Mouse (Mus musculus): Measurements from ENCODE around the gene Arhgef10l. TPM values are rescaled to one million over a fixed set of nuclear protein-coding genes. Genes with fewer than 3 reads are reported as not detected.

The Arhgef10l gene
- polyA plus RNA-seq, 1 experiment from 2014 or later = 31.2 TPM

DNA sequence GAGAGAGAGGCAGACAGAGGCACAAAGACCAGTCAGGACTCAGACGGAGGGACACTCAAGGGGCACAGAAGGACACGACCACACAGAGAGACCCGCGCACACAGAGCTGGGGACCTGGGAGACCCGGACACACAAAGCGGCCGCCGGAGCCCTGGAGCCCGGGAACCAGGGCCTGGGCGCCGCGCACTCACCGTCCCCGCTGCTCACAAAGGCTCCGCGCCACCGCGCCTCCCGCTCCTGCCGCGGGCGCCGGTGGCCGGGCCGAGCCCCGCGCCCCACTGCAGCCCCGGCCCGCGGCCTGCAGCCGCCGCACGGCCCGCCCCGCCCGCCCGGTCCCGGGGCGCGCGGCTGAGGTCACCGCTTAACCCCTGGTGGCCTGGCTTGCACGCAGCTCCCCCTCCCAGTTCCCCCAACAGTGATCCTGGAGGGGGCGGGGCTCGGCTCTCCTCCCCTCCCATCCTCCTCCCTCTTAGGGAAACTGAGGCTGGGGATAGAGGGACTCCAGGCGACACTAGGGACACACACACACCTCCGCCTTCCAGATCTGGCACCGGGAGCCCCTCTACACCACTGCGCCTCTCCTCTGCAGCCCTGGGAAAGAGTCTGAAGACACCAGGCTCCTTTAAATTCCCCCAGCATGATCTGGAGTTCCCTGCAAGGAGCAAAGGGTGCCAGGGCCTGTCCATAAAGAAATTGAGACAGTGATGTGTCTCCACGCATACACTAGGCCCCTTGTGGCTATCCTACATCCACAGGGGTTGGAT is 17.2 kb downstream of the Arhgef10l start:
- H3K36me3 ChIP-seq = no peaks in the 10 kb centered on the region; the same call in 1 of the 2 replicates
- H3K4me1 ChIP-seq = peaks cover 52% of the 10 kb centered on the region
- no peaks in the 10 kb centered on the region for H3K9me3 ChIP-seq (replicated peaks)
- peak; percentile 80 for ATAC-seq (ENCODE audit: low FRiP score)
- peak overlapping the region; percentile 78 for H3K4me3 ChIP-seq
- WGBS = under 1% methylated on average over 44 of the region's 50 CpGs
- H3K9ac ChIP-seq = peak overlapping the region; percentile 92
- peak overlapping the region; percentile 96 for H3K27ac ChIP-seq
- H3K27me3 ChIP-seq = no peaks in the 10 kb centered on the region
- peak overlapping the region; percentile 69 for H3K4me2 ChIP-seq (replicated peaks)

DNA sequence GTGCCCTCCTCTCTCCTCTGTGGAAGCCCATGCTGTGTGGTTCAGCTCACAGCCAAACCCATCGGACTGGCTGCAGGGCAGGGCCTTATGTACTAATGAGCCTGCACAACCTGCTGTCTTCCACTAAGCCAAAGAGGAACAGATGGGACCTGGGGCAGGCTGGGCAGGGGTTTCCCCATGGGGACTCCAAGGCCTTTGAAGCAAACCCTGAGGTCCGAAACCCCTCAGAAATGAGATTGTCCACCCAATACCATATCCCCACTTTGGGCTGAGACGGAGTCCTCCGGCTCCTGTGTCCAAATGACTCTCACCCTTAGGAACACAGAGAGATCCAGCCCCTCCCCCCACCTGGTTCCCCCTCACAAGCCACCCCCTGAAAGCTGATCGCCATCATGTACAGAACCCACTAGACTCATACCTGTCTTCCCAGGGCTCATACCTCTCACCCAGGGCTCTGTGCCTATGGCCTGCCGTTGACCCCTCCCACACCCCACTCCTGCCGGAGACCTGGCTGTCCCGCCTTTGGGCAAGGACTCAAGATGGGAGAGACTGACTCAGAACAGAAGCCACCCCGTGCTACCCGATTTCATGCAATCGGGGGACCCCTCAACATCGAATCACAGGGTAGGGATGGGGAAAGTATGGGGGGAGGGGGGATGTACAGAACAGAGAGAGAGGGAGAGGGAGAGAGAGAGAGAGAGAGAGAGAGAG is 17.9 kb downstream of the Arhgef10l start:
- WGBS = 4% methylated on average over 12 of the region's 12 CpGs
- H3K4me3 ChIP-seq = peak overlapping the region; percentile 78
- peak overlapping the region; percentile 96 for H3K27ac ChIP-seq
- ATAC-seq (ENCODE audit: low FRiP score) = peak; percentile 68
- peaks cover 52% of the 10 kb centered on the region for H3K4me1 ChIP-seq
- H3K36me3 ChIP-seq = no peaks in the 10 kb centered on the region; the same call in none of the 2 replicates
- H3K27me3 ChIP-seq = no peaks in the 10 kb centered on the region
- peak overlapping the region; percentile 69 for H3K4me2 ChIP-seq (replicated peaks)
- H3K9ac ChIP-seq = peak overlapping the region; percentile 92
- no peaks in the 10 kb centered on the region for H3K9me3 ChIP-seq (replicated peaks)

DNA sequence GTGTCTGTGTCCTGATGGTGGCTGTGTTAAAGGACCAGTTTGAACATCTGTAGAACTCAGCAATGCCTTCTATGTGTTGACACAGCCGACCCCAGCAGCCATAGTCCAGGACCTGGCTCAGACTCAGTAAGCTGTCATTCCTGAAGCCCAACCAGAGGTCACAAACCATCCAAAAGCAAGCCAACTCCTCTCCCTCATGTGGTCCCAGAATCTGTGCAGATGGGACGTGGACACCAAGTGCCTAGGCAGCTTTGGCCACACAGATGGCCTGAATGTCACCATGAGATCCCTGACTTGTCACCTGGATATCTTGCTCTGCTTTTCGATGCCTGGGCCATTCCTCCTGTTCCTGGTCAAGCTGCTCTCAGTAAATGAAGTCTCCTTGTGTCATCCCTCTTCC is 20.2 kb downstream of the Arhgef10l start:
- no peak for ATAC-seq (ENCODE audit: low FRiP score)

DNA sequence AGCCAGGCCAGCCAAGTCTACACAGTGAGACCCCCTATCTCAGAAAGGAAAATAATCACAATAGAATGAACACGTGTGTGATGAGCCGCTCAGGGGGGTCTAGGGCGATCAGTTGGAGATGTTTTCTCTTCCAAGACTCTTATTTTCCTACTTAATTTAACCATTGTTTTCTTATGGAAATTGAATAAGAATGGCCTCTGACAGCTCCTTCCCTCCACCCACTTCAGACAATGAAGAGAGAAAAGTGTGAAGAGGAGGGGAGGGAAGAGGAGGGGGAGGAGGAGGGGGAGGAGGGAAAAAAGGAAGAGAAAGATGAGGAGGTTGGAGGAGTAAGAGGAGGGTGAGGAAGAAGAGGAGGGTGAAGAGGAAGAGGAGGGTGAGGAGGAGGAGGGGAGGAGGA is 21.1 kb downstream of the Arhgef10l start:
- 14% methylated on average over 3 of the region's 3 CpGs for WGBS
- no peaks in the 10 kb centered on the region; the same call in none of the 2 replicates for H3K36me3 ChIP-seq
- 0 out of 2 replicates have a peak overlapping the region, but pooled peaks have one; percentile 1 for H3K27ac ChIP-seq
- 0 out of 2 replicates have a peak overlapping the region, but pooled peaks have one; percentile 6 for H3K4me2 ChIP-seq (replicated peaks)
- H3K27me3 ChIP-seq = no peaks in the 10 kb centered on the region
- no peaks in the 10 kb centered on the region for H3K9me3 ChIP-seq (replicated peaks)
- H3K4me3 ChIP-seq = no peak overlapping the region
- H3K4me1 ChIP-seq = peaks cover 63% of the 10 kb centered on the region
- H3K9ac ChIP-seq = no peak overlapping the region
- no peak for ATAC-seq (ENCODE audit: low FRiP score)

More for the DNA sequence above, 20.2 kb downstream of the Arhgef10l start:
- H3K36me3 ChIP-seq = no peaks in the 10 kb centered on the region; the same call in none of the 2 replicates
- no peaks in the 10 kb centered on the region for H3K9me3 ChIP-seq (replicated peaks)
- no peak overlapping the region for H3K4me2 ChIP-seq (replicated peaks)
- WGBS = 90% methylated on average over 3 of the region's 3 CpGs
- H3K4me1 ChIP-seq = peaks cover 60% of the 10 kb centered on the region
- H3K27me3 ChIP-seq = no peaks in the 10 kb centered on the region
- H3K9ac ChIP-seq = no peak overlapping the region
- no peak overlapping the region for H3K4me3 ChIP-seq
- H3K27ac ChIP-seq = no peak overlapping the region

DNA sequence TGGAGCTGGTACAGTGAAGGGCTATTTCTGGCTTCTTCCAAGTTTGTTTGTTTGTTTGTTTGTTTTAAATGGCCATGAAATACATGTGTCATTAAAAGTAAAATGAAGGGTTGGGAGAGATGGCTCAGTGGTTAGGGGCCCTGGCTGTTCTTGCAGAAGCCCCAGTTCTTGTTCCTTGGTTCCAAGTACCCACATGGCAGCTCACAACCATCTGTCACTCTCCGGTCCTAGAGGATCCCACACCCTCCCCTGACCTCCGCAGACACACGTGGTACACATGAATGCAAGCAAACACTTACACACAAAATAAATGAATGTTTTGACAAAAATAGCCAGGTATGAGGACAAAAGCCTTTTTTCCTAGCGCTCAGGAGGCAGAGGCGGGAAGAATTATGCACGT is 21.5 kb downstream of the Arhgef10l start:
- Histone ChIP-seq H3K36me3 (no peaks in the 10 kb centered on the region; the same call in none of the 2 replicates), H3K9ac (no peak overlapping the region), H3K9me3 (replicated peaks) (no peaks in the 10 kb centered on the region), H3K27ac (peak overlapping the region; percentile 1; the same call in 1 of the 2 replicates), H3K4me1 (peaks cover 60% of the 10 kb centered on the region), H3K27me3 (no peaks in the 10 kb centered on the region), H3K4me3 (no peak overlapping the region), H3K4me2 (replicated peaks) (0 out of 2 replicates have a peak overlapping the region, but pooled peaks have one; percentile 6)
- ATAC-seq (ENCODE audit: low FRiP score) = no peak
- 34% methylated on average over 6 of the region's 6 CpGs for WGBS

DNA sequence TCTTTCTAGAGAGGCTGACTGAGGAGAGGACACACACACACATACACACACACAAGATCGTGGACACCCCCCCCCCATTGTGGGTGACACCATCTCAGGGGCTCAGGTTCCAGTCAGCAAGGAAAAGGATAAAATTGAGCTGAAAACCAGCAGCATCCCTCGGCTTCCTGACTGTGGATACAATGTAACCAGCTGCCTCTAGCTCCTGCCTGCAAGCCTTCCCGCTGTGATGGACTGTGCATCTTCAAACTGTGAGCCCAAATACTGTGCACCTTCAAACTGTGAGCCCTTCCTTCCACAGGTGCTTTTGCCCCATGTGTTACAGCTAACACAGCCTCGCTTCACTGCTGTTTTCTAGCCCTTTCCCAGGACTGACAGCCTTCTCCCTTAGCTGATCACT is 23.4 kb downstream of the Arhgef10l start:
- Histone ChIP-seq H3K4me3 (no peak overlapping the region), H3K4me2 (replicated peaks) (no peak overlapping the region), H3K36me3 (no peaks in the 10 kb centered on the region; the same call in none of the 2 replicates), H3K27me3 (no peaks in the 10 kb centered on the region), H3K9me3 (replicated peaks) (no peaks in the 10 kb centered on the region), H3K4me1 (peaks cover 52% of the 10 kb centered on the region), H3K27ac (no peak overlapping the region), H3K9ac (no peak overlapping the region)
- WGBS = 95% methylated on average over 4 of the region's 4 CpGs
- ATAC-seq (ENCODE audit: low FRiP score) = no peak

DNA sequence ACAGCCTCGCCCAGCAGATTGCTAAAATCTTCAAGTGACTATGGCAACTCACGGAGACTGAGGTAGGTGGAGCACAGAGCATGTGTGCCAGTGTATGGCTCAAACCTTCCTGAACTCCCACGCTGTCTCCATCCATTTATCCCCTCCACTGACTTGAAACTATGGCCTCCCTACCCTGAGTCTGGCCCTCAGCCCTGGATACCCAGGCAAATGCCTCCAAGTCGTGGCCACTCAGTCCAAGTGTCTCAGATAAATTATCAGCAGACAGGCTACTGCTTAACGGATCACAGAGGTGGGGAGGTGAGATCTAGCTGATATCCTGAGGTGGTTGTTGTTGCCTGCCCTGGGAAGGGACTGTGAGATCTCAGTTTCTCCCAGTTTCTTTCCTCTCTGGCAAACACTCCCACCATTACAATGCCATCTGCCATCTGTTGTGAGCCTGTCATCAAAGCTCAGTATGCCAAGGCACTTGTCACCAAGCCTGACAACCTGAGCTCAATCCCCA is 24.3 kb downstream of the Arhgef10l start:
- no peak for ATAC-seq (ENCODE audit: low FRiP score)

DNA sequence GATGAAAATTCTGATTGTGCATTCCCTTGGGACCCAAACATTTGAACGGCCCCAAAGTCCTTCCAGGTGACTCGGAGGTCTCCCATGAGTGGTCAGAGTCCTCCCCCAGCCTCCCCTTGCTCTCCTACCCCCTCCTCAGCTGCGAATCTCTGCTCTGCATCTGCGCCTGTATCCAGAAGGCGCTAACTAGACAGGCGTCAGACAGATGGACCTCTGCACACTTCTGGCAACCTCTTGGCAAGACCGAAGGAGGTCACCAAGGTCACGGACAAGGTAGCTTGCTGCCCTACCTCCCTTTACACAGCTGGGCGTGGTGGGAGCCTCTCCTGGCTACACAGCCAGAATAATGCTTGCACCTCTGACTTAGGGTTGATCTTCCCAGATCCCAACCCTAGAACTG is 25.1 kb downstream of the Arhgef10l start:
- Histone ChIP-seq H3K9ac (no peak overlapping the region), H3K4me1 (peaks cover 53% of the 10 kb centered on the region), H3K27ac (no peak overlapping the region), H3K27me3 (no peaks in the 10 kb centered on the region), H3K4me3 (no peak overlapping the region), H3K9me3 (replicated peaks) (no peaks in the 10 kb centered on the region), H3K36me3 (peaks cover 5% of the 10 kb centered on the region), H3K4me2 (replicated peaks) (no peak overlapping the region)
- ATAC-seq (ENCODE audit: low FRiP score) = no peak
- 90% methylated on average over 9 of the region's 9 CpGs for WGBS

More for the DNA sequence above, 24.3 kb downstream of the Arhgef10l start:
- Histone ChIP-seq H3K27ac (no peak overlapping the region), H3K4me3 (no peak overlapping the region), H3K27me3 (no peaks in the 10 kb centered on the region), H3K36me3 (peaks cover 5% of the 10 kb centered on the region), H3K4me2 (replicated peaks) (no peak overlapping the region), H3K9me3 (replicated peaks) (no peaks in the 10 kb centered on the region), H3K4me1 (peaks cover 52% of the 10 kb centered on the region), H3K9ac (no peak overlapping the region)
- WGBS = 74% methylated on average over 5 of the region's 5 CpGs

DNA sequence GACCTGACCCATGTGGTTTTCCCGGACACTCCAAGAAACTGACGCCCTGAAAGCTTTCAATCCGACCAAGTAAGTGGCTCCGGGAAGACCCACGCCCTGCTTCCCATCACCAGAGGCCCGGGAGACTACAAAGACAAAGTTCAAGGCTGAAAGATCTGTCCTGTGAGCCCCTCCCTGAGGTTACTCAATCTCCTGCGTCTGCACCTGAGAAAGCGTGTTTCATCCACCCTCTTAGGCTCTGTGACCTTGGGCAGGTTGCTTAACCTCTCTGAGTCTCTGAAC is 25.6 kb downstream of the Arhgef10l start:
- Histone ChIP-seq H3K36me3 (peaks cover 5% of the 10 kb centered on the region), H3K27me3 (no peaks in the 10 kb centered on the region), H3K4me1 (peaks cover 53% of the 10 kb centered on the region), H3K9me3 (replicated peaks) (no peaks in the 10 kb centered on the region), H3K4me3 (no peak overlapping the region), H3K4me2 (replicated peaks) (no peak overlapping the region), H3K27ac (no peak overlapping the region), H3K9ac (no peak overlapping the region)
- ATAC-seq (ENCODE audit: low FRiP score) = no peak
- 79% methylated on average over 8 of the region's 8 CpGs for WGBS

DNA sequence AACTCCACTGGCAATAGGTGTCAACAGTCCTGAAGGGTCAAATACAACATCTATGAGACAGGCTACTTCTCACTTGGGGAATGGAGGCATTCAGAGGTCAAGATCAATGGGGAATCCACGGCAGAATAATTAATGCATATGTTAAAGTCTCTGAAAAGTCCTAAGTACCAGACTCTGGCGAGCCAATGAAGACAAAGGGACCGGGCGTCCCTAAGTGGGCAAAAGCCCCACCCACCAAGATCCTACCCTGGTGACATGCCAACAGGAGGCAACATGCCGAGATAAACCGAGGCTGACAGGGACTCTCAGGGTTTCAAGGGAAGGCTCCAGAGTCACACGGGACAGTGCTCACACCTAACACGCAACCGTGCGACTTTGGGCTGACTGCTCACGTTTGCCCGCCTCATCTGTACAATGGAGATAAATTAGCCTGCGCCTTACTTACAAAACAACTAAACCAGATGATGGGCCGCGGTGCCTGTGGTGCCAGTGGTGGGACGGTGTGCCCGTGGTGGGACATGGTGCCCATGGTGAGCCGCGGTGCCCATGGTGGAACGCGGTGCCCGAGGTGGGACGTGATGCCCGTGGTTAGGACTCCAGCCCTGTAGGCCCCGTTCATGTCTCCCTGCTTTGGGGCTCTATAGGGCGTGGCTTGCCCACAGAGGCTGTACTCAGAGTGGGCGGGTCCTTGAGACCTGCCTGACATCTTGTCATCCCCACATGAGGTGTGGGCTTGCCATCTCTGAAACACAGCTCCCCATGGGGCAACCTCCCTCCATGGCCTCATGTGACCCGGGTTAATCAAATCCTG is 26.2 kb downstream of the Arhgef10l start:
- WGBS = 91% methylated on average over 28 of the region's 28 CpGs
- H3K27ac ChIP-seq = no peak overlapping the region
- H3K4me2 ChIP-seq (replicated peaks) = no peak overlapping the region
- no peaks in the 10 kb centered on the region for H3K9me3 ChIP-seq (replicated peaks)
- H3K9ac ChIP-seq = no peak overlapping the region
- H3K27me3 ChIP-seq = no peaks in the 10 kb centered on the region
- no peak overlapping the region for H3K4me3 ChIP-seq
- peaks cover 50% of the 10 kb centered on the region for H3K4me1 ChIP-seq
- peaks cover 5% of the 10 kb centered on the region for H3K36me3 ChIP-seq
- ATAC-seq (ENCODE audit: low FRiP score) = no peak

DNA sequence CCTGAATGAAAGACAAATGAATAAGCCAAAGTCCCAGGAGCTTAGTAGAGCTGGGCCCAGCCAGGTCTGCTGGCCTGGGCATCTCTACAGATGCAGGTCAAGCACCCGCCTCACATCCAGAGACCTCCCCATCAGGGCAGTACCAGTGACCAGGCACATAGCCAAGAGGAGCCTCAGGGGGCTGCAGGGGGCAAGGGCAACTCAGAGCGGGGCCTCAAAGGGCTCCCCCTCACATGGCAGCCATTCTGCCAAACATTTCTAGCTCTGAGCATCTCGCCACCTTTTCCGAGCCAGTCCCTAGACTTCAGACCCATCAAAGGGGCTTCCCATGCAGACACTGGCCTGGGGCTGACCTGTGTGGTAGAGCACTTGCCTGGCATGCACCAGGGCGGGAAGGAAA is 27.2 kb downstream of the Arhgef10l start:
- ATAC-seq (ENCODE audit: low FRiP score) = no peak
- 92% methylated on average over 5 of the region's 5 CpGs for WGBS

DNA sequence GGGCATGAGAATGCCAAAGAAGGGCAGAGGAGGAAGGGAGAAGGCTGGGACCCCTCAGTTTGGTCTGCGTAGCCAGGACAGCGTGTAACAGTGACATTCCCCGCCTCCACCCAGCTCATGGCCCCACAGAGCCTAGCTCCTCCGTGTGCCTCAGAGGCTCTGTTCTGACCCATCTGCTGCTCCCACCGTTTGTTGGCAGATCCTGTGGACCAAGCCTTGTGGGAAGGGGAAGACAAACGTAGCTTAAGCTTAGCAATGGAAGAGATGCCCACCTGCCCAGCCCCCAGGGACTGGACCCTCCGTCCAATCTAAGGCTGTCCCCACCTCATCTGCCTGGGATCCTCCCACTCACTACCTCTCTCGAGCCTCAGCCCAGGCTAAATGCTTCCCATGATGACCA is 28.5 kb downstream of the Arhgef10l start:
- H3K27ac ChIP-seq = no peak overlapping the region
- WGBS = 72% methylated on average over 8 of the region's 8 CpGs
- H3K36me3 ChIP-seq = peaks cover 8% of the 10 kb centered on the region; the same call in 1 of the 2 replicates
- no peak overlapping the region for H3K9ac ChIP-seq
- no peak overlapping the region for H3K4me2 ChIP-seq (replicated peaks)
- H3K4me3 ChIP-seq = no peak overlapping the region
- ATAC-seq (ENCODE audit: low FRiP score) = no peak
- peaks cover 44% of the 10 kb centered on the region for H3K4me1 ChIP-seq
- no peaks in the 10 kb centered on the region for H3K27me3 ChIP-seq
- H3K9me3 ChIP-seq (replicated peaks) = no peaks in the 10 kb centered on the region

More for the DNA sequence above, 27.2 kb downstream of the Arhgef10l start:
- Histone ChIP-seq H3K27ac (no peak overlapping the region), H3K27me3 (no peaks in the 10 kb centered on the region), H3K4me3 (no peak overlapping the region), H3K9me3 (replicated peaks) (no peaks in the 10 kb centered on the region), H3K9ac (no peak overlapping the region), H3K36me3 (peaks cover 8% of the 10 kb centered on the region; the same call in 1 of the 2 replicates), H3K4me2 (replicated peaks) (no peak overlapping the region), H3K4me1 (peaks cover 41% of the 10 kb centered on the region)

All from hindbrain, embryonic 12.5 days (tissue).